Mouse (Mus musculus): Measurements from ENCODE around the gene St13. TPM values are rescaled to one million over a fixed set of nuclear protein-coding genes. Genes with fewer than 3 reads are reported as not detected.

St13 gene
- total and polyA plus RNA-seq, 3 experiments = 278 to 532 (median 337) TPM

GRCm38 (mm10) chr15:81374621-81375020 is 25.3 kb downstream of the St13 start:
- H3K4me1 ChIP-seq (ENCODE audit: insufficient read depth, low read depth, low read length) = no peaks in the 10 kb centered on the region; the same call in 1 of the 2 replicates

GRCm38 (mm10) chr15:81370356-81370755 is 29.5 kb downstream of the St13 start:
- ATAC-seq (ENCODE audit: extremely low read depth, insufficient number of reproducible peaks, low FRiP score, poor library complexity, severe bottlenecking) = no peak

More at GRCm38 (mm10) chr15:81374621-81375020, 25.3 kb downstream of the St13 start:
- Histone ChIP-seq H3K36me3 (replicated peaks) (peaks cover 86% of the 10 kb centered on the region), H3K4me3 (ENCODE audit: low read depth, low read length) (no peak overlapping the region), H3K9me3 (replicated peaks) (no peaks in the 10 kb centered on the region), H3K27me3 (ENCODE audit: insufficient read depth, low read length) (no peaks in the 10 kb centered on the region)
- ATAC-seq (ENCODE audit: extremely low read depth, insufficient number of reproducible peaks, low FRiP score, poor library complexity, severe bottlenecking) = no peak
- no peak for TF ChIP-seq CTCF (IDR thresholded peaks at IDR 0.05; ENCODE audit: low read depth, low read length)
- TF ChIP-seq TAL1 (conservative IDR thresholded peaks at IDR 0.05; ENCODE audit: low read depth, low read length) = no peak
- no peak for TF ChIP-seq GATA2 (IDR thresholded peaks at IDR 0.05; ENCODE audit: borderline replicate concordance, low read depth, low read length)
- no peak for TF ChIP-seq GATA1 (IDR thresholded peaks at IDR 0.05; ENCODE audit: borderline replicate concordance, low read length)
- TF ChIP-seq POLR2AphosphoS5 (IDR thresholded peaks at IDR 0.05; ENCODE audit: insufficient replicate concordance, low read depth, low read length) = no peak
- DNase-seq (ENCODE audit: low spot score) = no peak

GRCm38 (mm10) chr15:81368601-81369000 is 31.3 kb downstream of the St13 start:
- DNase-seq (ENCODE audit: low spot score) = no peak
- Histone ChIP-seq H3K4me3 (ENCODE audit: low read depth, low read length) (no peak overlapping the region), H3K4me1 (ENCODE audit: insufficient read depth, low read depth, low read length) (no peaks in the 10 kb centered on the region; the same call in 1 of the 2 replicates), H3K9me3 (replicated peaks) (no peaks in the 10 kb centered on the region), H3K27me3 (ENCODE audit: insufficient read depth, low read length) (no peaks in the 10 kb centered on the region), H3K36me3 (replicated peaks) (peaks cover 94% of the 10 kb centered on the region)
- no peak for ATAC-seq (ENCODE audit: extremely low read depth, insufficient number of reproducible peaks, low FRiP score, poor library complexity, severe bottlenecking)
- TF ChIP-seq POLR2AphosphoS5 (IDR thresholded peaks at IDR 0.05; ENCODE audit: insufficient replicate concordance, low read depth, low read length) (no peak), GATA1 (IDR thresholded peaks at IDR 0.05; ENCODE audit: borderline replicate concordance, low read length) (no peak), CTCF (IDR thresholded peaks at IDR 0.05; ENCODE audit: low read depth, low read length) (no peak), TAL1 (conservative IDR thresholded peaks at IDR 0.05; ENCODE audit: low read depth, low read length) (no peak), GATA2 (IDR thresholded peaks at IDR 0.05; ENCODE audit: borderline replicate concordance, low read depth, low read length) (no peak)

More at GRCm38 (mm10) chr15:81370356-81370755, 29.5 kb downstream of the St13 start:
- Histone ChIP-seq H3K27me3 (ENCODE audit: insufficient read depth, low read length) (no peaks in the 10 kb centered on the region), H3K36me3 (replicated peaks) (peaks cover 91% of the 10 kb centered on the region), H3K4me1 (ENCODE audit: insufficient read depth, low read depth, low read length) (no peaks in the 10 kb centered on the region; the same call in 1 of the 2 replicates), H3K9me3 (replicated peaks) (no peaks in the 10 kb centered on the region), H3K4me3 (ENCODE audit: low read depth, low read length) (no peak overlapping the region)
- TF ChIP-seq POLR2AphosphoS5 (IDR thresholded peaks at IDR 0.05; ENCODE audit: insufficient replicate concordance, low read depth, low read length) (no peak), GATA2 (IDR thresholded peaks at IDR 0.05; ENCODE audit: borderline replicate concordance, low read depth, low read length) (no peak), TAL1 (conservative IDR thresholded peaks at IDR 0.05; ENCODE audit: low read depth, low read length) (no peak), GATA1 (IDR thresholded peaks at IDR 0.05; ENCODE audit: borderline replicate concordance, low read length) (no peak), CTCF (IDR thresholded peaks at IDR 0.05; ENCODE audit: low read depth, low read length) (no peak)
- no peak for DNase-seq (ENCODE audit: low spot score)

GRCm38 (mm10) chr15:81366241-81366640 is 33.6 kb downstream of the St13 start:
- Histone ChIP-seq H3K4me3 (ENCODE audit: low read depth, low read length) (no peak overlapping the region), H3K27me3 (ENCODE audit: insufficient read depth, low read length) (no peaks in the 10 kb centered on the region), H3K9me3 (replicated peaks) (no peaks in the 10 kb centered on the region), H3K4me1 (ENCODE audit: insufficient read depth, low read depth, low read length) (peaks cover 16% of the 10 kb centered on the region), H3K36me3 (replicated peaks) (peaks cover 86% of the 10 kb centered on the region)
- DNase-seq (ENCODE audit: low spot score) = no peak
- ATAC-seq (ENCODE audit: extremely low read depth, insufficient number of reproducible peaks, low FRiP score, poor library complexity, severe bottlenecking) = no peak
- no peak for TF ChIP-seq CTCF (IDR thresholded peaks at IDR 0.05; ENCODE audit: low read depth, low read length)
- no peak for TF ChIP-seq TAL1 (conservative IDR thresholded peaks at IDR 0.05; ENCODE audit: low read depth, low read length)
- TF ChIP-seq GATA2 (IDR thresholded peaks at IDR 0.05; ENCODE audit: borderline replicate concordance, low read depth, low read length) = no peak
- no peak for TF ChIP-seq POLR2AphosphoS5 (IDR thresholded peaks at IDR 0.05; ENCODE audit: insufficient replicate concordance, low read depth, low read length)
- TF ChIP-seq GATA1 (IDR thresholded peaks at IDR 0.05; ENCODE audit: borderline replicate concordance, low read length) = no peak

GRCm38 (mm10) chr15:81365246-81365645 is 34.6 kb downstream of the St13 start:
- TF ChIP-seq TAL1 (conservative IDR thresholded peaks at IDR 0.05; ENCODE audit: low read depth, low read length) = no peak
- TF ChIP-seq POLR2AphosphoS5 (IDR thresholded peaks at IDR 0.05; ENCODE audit: insufficient replicate concordance, low read depth, low read length) = no peak
- no peak for TF ChIP-seq GATA1 (IDR thresholded peaks at IDR 0.05; ENCODE audit: borderline replicate concordance, low read length)
- no peak for TF ChIP-seq GATA2 (IDR thresholded peaks at IDR 0.05; ENCODE audit: borderline replicate concordance, low read depth, low read length)
- no peak for TF ChIP-seq CTCF (IDR thresholded peaks at IDR 0.05; ENCODE audit: low read depth, low read length)
- ATAC-seq (ENCODE audit: extremely low read depth, insufficient number of reproducible peaks, low FRiP score, poor library complexity, severe bottlenecking) (no peak), DNase-seq (ENCODE audit: low spot score) (no peak)
- Histone ChIP-seq H3K27me3 (ENCODE audit: insufficient read depth, low read length) (no peaks in the 10 kb centered on the region), H3K4me3 (ENCODE audit: low read depth, low read length) (no peak overlapping the region), H3K36me3 (replicated peaks) (peaks cover 76% of the 10 kb centered on the region), H3K9me3 (replicated peaks) (no peaks in the 10 kb centered on the region), H3K4me1 (ENCODE audit: insufficient read depth, low read depth, low read length) (peaks cover 26% of the 10 kb centered on the region)

GRCm38 (mm10) chr15:81364271-81364670 is 35.6 kb downstream of the St13 start:
- no peak for ATAC-seq (ENCODE audit: extremely low read depth, insufficient number of reproducible peaks, low FRiP score, poor library complexity, severe bottlenecking)
- TF ChIP-seq GATA1 (IDR thresholded peaks at IDR 0.05; ENCODE audit: borderline replicate concordance, low read length) (no peak), TAL1 (conservative IDR thresholded peaks at IDR 0.05; ENCODE audit: low read depth, low read length) (no peak), CTCF (IDR thresholded peaks at IDR 0.05; ENCODE audit: low read depth, low read length) (no peak), GATA2 (IDR thresholded peaks at IDR 0.05; ENCODE audit: borderline replicate concordance, low read depth, low read length) (no peak), POLR2AphosphoS5 (IDR thresholded peaks at IDR 0.05; ENCODE audit: insufficient replicate concordance, low read depth, low read length) (no peak)
- Histone ChIP-seq H3K27me3 (ENCODE audit: insufficient read depth, low read length) (no peaks in the 10 kb centered on the region), H3K4me1 (ENCODE audit: insufficient read depth, low read depth, low read length) (peaks cover 35% of the 10 kb centered on the region), H3K9me3 (replicated peaks) (no peaks in the 10 kb centered on the region), H3K4me3 (ENCODE audit: low read depth, low read length) (no peak overlapping the region), H3K36me3 (replicated peaks) (peaks cover 68% of the 10 kb centered on the region)
- DNase-seq (ENCODE audit: low spot score) = no peak
